Mouse (Mus musculus) bone marrow macrophage, adult 2 months (primary cell): ENCODE measurements around the gene Ptpn11.

Experiments used
- CTCF ChIP-seq: IDR thresholded peaks from 2 replicates; pipeline ENCODE4 v1.5.1; 2012; ENCODE audit warnings: low read depth, mild to moderate bottlenecking, low read length, moderate library complexity
- POLR2A ChIP-seq: IDR thresholded peaks from 2 replicates; pipeline ENCODE4 v1.6.1; 2012; ENCODE audit warnings: mild to moderate bottlenecking, low read depth, low read length, borderline replicate concordance

DNA sequence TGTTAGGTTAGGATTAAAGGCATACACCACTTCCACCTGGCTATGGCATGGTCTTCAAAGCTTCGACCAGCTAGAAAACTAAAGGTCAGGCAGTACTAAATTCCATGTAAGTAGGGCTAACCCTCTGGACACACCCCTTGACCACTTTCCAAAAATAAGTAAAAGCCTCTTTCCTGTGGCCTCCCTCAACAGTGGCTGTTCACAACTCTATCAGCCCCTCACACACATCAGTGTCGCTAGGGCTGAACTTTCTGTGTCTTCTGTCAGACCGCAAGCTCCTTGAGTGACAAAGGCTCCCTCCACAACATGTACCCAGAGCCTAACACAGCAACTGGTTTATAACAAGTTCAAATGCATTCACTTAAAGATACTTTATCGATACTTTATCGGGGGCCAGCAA, 7.2 kb upstream of the Ptpn11 start:
- TF ChIP-seq POLR2A (no peak), CTCF (no peak)
